Mouse (Mus musculus) MEL (cell line): ENCODE data around the gene Il10ra. TPM values are rescaled to one million over a fixed set of nuclear protein-coding genes. Genes with fewer than 3 reads are reported as not detected.
A peak's percentile ranks its signal among the peaks of the same experiment; 100 is the strongest.

Experiments used
- DNase-seq: peaks from one replicate; pipeline ENCODE4 v3.0.0; 2011; ENCODE audit warnings: low read depth, low spot score
- H3K27ac ChIP-seq: 2 replicates; pipeline ENCODE4 v1.5.1; 2012; ENCODE audit warnings: low read depth, mild to moderate bottlenecking, control low read depth, low read length, moderate library complexity; ENCODE audit not compliant: control insufficient read depth
- H3K27me3 ChIP-seq, 2 experiments: fragments of 150-350 bp in 1 of 2; sonication (generic) in 1 of 2; 2 replicates each; pipeline ENCODE4 v1.6.1; 2012; ENCODE audit warnings: low read length in 2 of 2, mild to moderate bottlenecking in 2 of 2, improper control_type of control experiment in 1 of 2, moderate library complexity in 1 of 2; ENCODE audit not compliant: insufficient read depth in 2 of 2, control insufficient read depth in 1 of 2
- H3K36me3 ChIP-seq, 2 experiments: 2 replicates each; pipeline ENCODE4 v1.6.1; 2012 to 2014; ENCODE audit warnings: low read length in 2 of 2, improper control_type of control experiment in 1 of 2, inconsistent platforms in 1 of 2, mild to moderate bottlenecking in 1 of 2; ENCODE audit not compliant: insufficient read depth in 2 of 2, control insufficient read depth in 1 of 2
- H3K4me1 ChIP-seq, 2 experiments: fragments of 150-350 bp in 1 of 2; sonication (generic) in 1 of 2; 2 replicates each; pipeline ENCODE4 v1.6.1; 2012; ENCODE audit warnings: low read length in 2 of 2, improper control_type of control experiment in 1 of 2, mild to moderate bottlenecking in 1 of 2; ENCODE audit not compliant: insufficient read depth in 2 of 2, control insufficient read depth in 1 of 2
- H3K4me3 ChIP-seq, 2 experiments: fragments of 150-350 bp in 1 of 2; sonication (generic) in 1 of 2; 2 replicates each; pipeline ENCODE4 v1.5.1; 2012; ENCODE audit warnings: low read depth in 2 of 2, low read length in 2 of 2, mild to moderate bottlenecking in 2 of 2, moderate library complexity in 2 of 2, control low read depth in 1 of 2, improper control_type of control experiment in 1 of 2; ENCODE audit not compliant: control insufficient read depth in 1 of 2, insufficient read depth in 1 of 2
- H3K79me2 ChIP-seq: 2 replicates; pipeline ENCODE4 v1.6.1; 2012; ENCODE audit warnings: mild to moderate bottlenecking, low read length, moderate library complexity; ENCODE audit not compliant: control insufficient read depth, poor library complexity, insufficient read depth
- H3K9ac ChIP-seq: 2 replicates; pipeline ENCODE4 v1.6.1; 2012; ENCODE audit warnings: low read depth, mild to moderate bottlenecking, control low read depth, low read length, moderate library complexity; ENCODE audit not compliant: control insufficient read depth, poor library complexity, severe bottlenecking
- H3K9me3 ChIP-seq: fragments of 150-350 bp; sonication (generic); replicated peaks from 2 replicates; pipeline ENCODE4 v1.6.1; 2012; ENCODE audit warnings: mild to moderate bottlenecking, low read length, improper control_type of control experiment, moderate library complexity; ENCODE audit not compliant: insufficient read depth
- CHD1 ChIP-seq: IDR thresholded peaks from 2 replicates; pipeline ENCODE4 v1.6.1; 2012; ENCODE audit warnings: low read depth, mild to moderate bottlenecking, inconsistent platforms, low read length, improper control_type of control experiment
- CHD2 ChIP-seq: IDR thresholded peaks from 2 replicates; pipeline ENCODE4 v1.6.1; 2011; ENCODE audit warnings: low read length, improper control_type of control experiment
- CTCF ChIP-seq, 3 experiments: IDR thresholded peaks in 2 of 3; conservative IDR thresholded peaks in 1 of 3; 2 replicates each; pipeline ENCODE4 v1.5.1; 2011 to 2012; ENCODE audit warnings: low read length in 3 of 3, low read depth in 2 of 3, mild to moderate bottlenecking in 2 of 3, improper control_type of control experiment in 1 of 3, inconsistent platforms in 1 of 3, mixed read lengths in 1 of 3, moderate library complexity in 1 of 3; ENCODE audit not compliant: control insufficient read depth in 1 of 3, insufficient read depth in 1 of 3, poor library complexity in 1 of 3, severe bottlenecking in 1 of 3
- E2F4 ChIP-seq: IDR thresholded peaks from 2 replicates; pipeline ENCODE4 v1.6.1; 2011; ENCODE audit warnings: low read depth, low read length, improper control_type of control experiment, borderline replicate concordance
- ELF1 ChIP-seq: IDR thresholded peaks from 2 replicates; pipeline ENCODE4 v1.6.1; 2014; ENCODE audit warnings: low read depth, mild to moderate bottlenecking, inconsistent platforms, low read length, improper control_type of control experiment, moderate library complexity
- EP300 ChIP-seq, 2 experiments: IDR thresholded peaks; 2 replicates each; pipeline ENCODE4 v1.6.1; 2011; ENCODE audit warnings: improper control_type of control experiment in 2 of 2, low read length in 2 of 2, low read depth in 1 of 2, mild to moderate bottlenecking in 1 of 2
- ETS1 ChIP-seq: IDR thresholded peaks from 2 replicates; pipeline ENCODE4 v1.6.1; 2012; ENCODE audit warnings: low read depth, mild to moderate bottlenecking, inconsistent platforms, low read length, improper control_type of control experiment, moderate library complexity
- GATA1 ChIP-seq: IDR thresholded peaks from 2 replicates; pipeline ENCODE4 v1.6.1; 2011; ENCODE audit warnings: low read depth, low read length, improper control_type of control experiment
- HCFC1 ChIP-seq: IDR thresholded peaks from 2 replicates; pipeline ENCODE4 v1.6.1; 2012; ENCODE audit warnings: low read depth, mild to moderate bottlenecking, inconsistent platforms, low read length, improper control_type of control experiment, moderate library complexity
- JUND ChIP-seq: IDR thresholded peaks from 2 replicates; pipeline ENCODE4 v1.6.1; 2011; ENCODE audit warnings: low read depth, mild to moderate bottlenecking, improper control_type of control experiment, low read length
- KAT2A ChIP-seq: conservative IDR thresholded peaks from 2 replicates; pipeline ENCODE4 v1.6.1; 2012; ENCODE audit warnings: low read depth, low read length, improper control_type of control experiment, inconsistent platforms
- MAFK ChIP-seq: IDR thresholded peaks from 2 replicates; pipeline ENCODE4 v1.6.1; 2011; ENCODE audit warnings: low read depth, mild to moderate bottlenecking, low read length, improper control_type of control experiment, borderline replicate concordance
- MAZ ChIP-seq: IDR thresholded peaks from 2 replicates; pipeline ENCODE4 v1.6.1; 2012; ENCODE audit warnings: low read depth, mild to moderate bottlenecking, inconsistent platforms, low read length, improper control_type of control experiment
- MEF2A ChIP-seq: IDR thresholded peaks from 2 replicates; pipeline ENCODE4 v1.6.1; 2014; ENCODE audit warnings: low read depth, mild to moderate bottlenecking, inconsistent platforms, low read length, improper control_type of control experiment; ENCODE audit not compliant: poor library complexity, insufficient replicate concordance, severe bottlenecking; ENCODE audit errors: extremely low read depth
- MXI1 ChIP-seq: IDR thresholded peaks from 2 replicates; pipeline ENCODE4 v1.6.1; 2011; ENCODE audit warnings: mild to moderate bottlenecking, low read depth, low read length, improper control_type of control experiment
- MYB ChIP-seq: IDR thresholded peaks from 2 replicates; pipeline ENCODE4 v1.6.1; 2011; ENCODE audit warnings: mild to moderate bottlenecking, low read depth, low read length, improper control_type of control experiment
- MYC ChIP-seq: IDR thresholded peaks from 2 replicates; pipeline ENCODE4 v1.6.1; 2011; ENCODE audit warnings: low read depth, mild to moderate bottlenecking, low read length, improper control_type of control experiment, moderate library complexity
- NRF1 ChIP-seq: IDR thresholded peaks from 2 replicates; pipeline ENCODE4 v1.6.1; 2014; ENCODE audit warnings: low read depth, mild to moderate bottlenecking, inconsistent platforms, low read length, improper control_type of control experiment, moderate library complexity; ENCODE audit not compliant: poor library complexity, insufficient read depth, severe bottlenecking
- POLR2AphosphoS5 ChIP-seq: IDR thresholded peaks from 2 replicates; pipeline ENCODE4 v1.6.1; 2012; ENCODE audit warnings: low read depth, borderline replicate concordance, mild to moderate bottlenecking, inconsistent platforms, low read length, moderate library complexity, mixed read lengths
- RAD21 ChIP-seq: IDR thresholded peaks from 2 replicates; pipeline ENCODE4 v1.6.1; 2011; ENCODE audit warnings: mild to moderate bottlenecking, low read depth, low read length, improper control_type of control experiment
- SIN3A ChIP-seq: IDR thresholded peaks from 2 replicates; pipeline ENCODE4 v1.6.1; 2012; ENCODE audit warnings: low read length, improper control_type of control experiment, inconsistent platforms
- SMC3 ChIP-seq: IDR thresholded peaks from 2 replicates; pipeline ENCODE4 v1.6.1; 2011; ENCODE audit warnings: low read depth, low read length, improper control_type of control experiment
- TAL1 ChIP-seq: IDR thresholded peaks from 2 replicates; pipeline ENCODE4 v1.6.1; 2012; ENCODE audit warnings: mild to moderate bottlenecking, inconsistent platforms, low read length, moderate library complexity, mixed read lengths
- TBP ChIP-seq: IDR thresholded peaks from 2 replicates; pipeline ENCODE4 v1.8.0; 2011; ENCODE audit warnings: low read depth, low read length, improper control_type of control experiment
- UBTF ChIP-seq: IDR thresholded peaks from 2 replicates; pipeline ENCODE4 v1.6.1; 2012; ENCODE audit warnings: low read depth, mild to moderate bottlenecking, inconsistent platforms, low read length, improper control_type of control experiment, moderate library complexity, borderline replicate concordance; ENCODE audit not compliant: insufficient read depth
- USF1 ChIP-seq: IDR thresholded peaks from 2 replicates; pipeline ENCODE4 v1.6.1; 2014; ENCODE audit warnings: low read depth, mild to moderate bottlenecking, inconsistent platforms, low read length, improper control_type of control experiment, moderate library complexity
- USF2 ChIP-seq, 2 experiments: IDR thresholded peaks; 2 replicates each; pipeline ENCODE4 v1.6.1; 2011 to 2012; ENCODE audit warnings: improper control_type of control experiment in 2 of 2, low read length in 2 of 2, borderline replicate concordance in 1 of 2, inconsistent platforms in 1 of 2, low read depth in 1 of 2, mild to moderate bottlenecking in 1 of 2; ENCODE audit not compliant: insufficient read depth in 1 of 2
- ZC3H11A ChIP-seq: IDR thresholded peaks from 2 replicates; pipeline ENCODE4 v1.6.1; 2012; ENCODE audit warnings: low read depth, mild to moderate bottlenecking, inconsistent platforms, low read length, improper control_type of control experiment
- ZMIZ1 ChIP-seq: IDR thresholded peaks from 2 replicates; pipeline ENCODE4 v1.6.1; 2012; ENCODE audit warnings: low read depth, mild to moderate bottlenecking, inconsistent platforms, low read length, improper control_type of control experiment, moderate library complexity
- ZNF384 ChIP-seq: IDR thresholded peaks from 2 replicates; pipeline ENCODE4 v1.6.1; 2012; ENCODE audit warnings: low read depth, mild to moderate bottlenecking, inconsistent platforms, low read length, improper control_type of control experiment
- polyA plus RNA-seq, 2 experiments: library from polyadenylated mRNA; stranded (reverse) in 1 of 2; unstranded in 1 of 2; fragments of >175 nt in 1 of 2; fragments of >200 nt in 1 of 2; gene quantifications; 2 replicates each; pipeline versions ENCODE4 v1.2.1 to v1.2.4; 2012; ENCODE audit warnings: low replicate concordance in 2 of 2, low read depth in 1 of 2; ENCODE audit not compliant: insufficient read length in 2 of 2, insufficient read depth in 1 of 2, missing spikeins in 1 of 2
- total RNA-seq: library from RNA; depleted of rRNA; stranded (reverse); fragments of 300-350 nt; gene quantifications from 2 replicates; pipeline ENCODE4 v1.2.3, GENCODE M21; 2012

The Il10ra gene
- total and polyA plus RNA-seq, 3 experiments, result not detected

DNA sequence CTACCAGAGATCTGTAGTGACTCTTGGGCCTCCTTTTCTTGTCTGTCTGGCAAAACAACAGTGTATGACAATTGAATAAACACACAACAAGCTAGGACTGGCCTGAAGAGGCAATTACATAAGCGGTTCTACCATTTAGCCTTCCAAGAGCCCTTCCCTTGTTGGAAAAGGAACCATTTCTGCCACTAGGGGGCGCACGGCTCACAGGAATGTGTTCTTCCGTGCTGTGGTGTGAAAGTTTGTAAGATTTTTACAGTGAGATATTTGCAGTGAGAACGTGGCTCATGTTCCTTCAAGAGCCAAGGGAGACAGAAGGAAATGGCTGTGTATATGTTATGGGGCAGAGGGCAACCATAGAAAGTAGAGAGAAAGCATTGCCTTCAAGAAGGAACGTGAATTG is 47.4 kb downstream of the Il10ra start:
- H3K27me3 ChIP-seq, result no peaks in the 10 kb centered on the region
- peak; percentile 90 for DNase-seq
- H3K27ac ChIP-seq, result no peak overlapping the region
- H3K9me3 ChIP-seq, result no peaks in the 10 kb centered on the region
- no peaks in the 10 kb centered on the region for H3K79me2 ChIP-seq
- no peak overlapping the region for H3K9ac ChIP-seq
- H3K4me3 ChIP-seq, result no peak overlapping the region
- TF ChIP-seq ETS1 (no peak), CTCF (IDR thresholded peaks at IDR 0.05 in 2 of 3, conservative IDR thresholded peaks at IDR 0.05 in 1 of 3; ENCODE audit: control insufficient read depth in 1 of 3, insufficient read depth in 1 of 3, low read depth in 2 of 3, low read length in 3 of 3, poor library complexity in 1 of 3, severe bottlenecking in 1 of 3) (peak; percentile 65 to 84 (median 68)), MYC (0 out of 2 replicates have a peak, but pooled peaks have one; percentile 59), ZNF384 (no peak), MXI1 (no peak), POLR2AphosphoS5 (no peak), HCFC1 (0 out of 2 replicates have a peak, but pooled peaks have one; percentile 27), SMC3 (peak; percentile 82), ELF1 (no peak), MAFK (no peak), MAZ (no peak), CHD1 (no peak), KAT2A (no peak), USF2 (IDR thresholded peaks at IDR 0.05; ENCODE audit: borderline replicate concordance in 1 of 2, insufficient read depth in 1 of 2, low read depth in 1 of 2, low read length in 2 of 2) (no peak), TBP (no peak), ZC3H11A (peak; percentile 78), ZMIZ1 (no peak), RAD21 (peak; percentile 85), USF1 (no peak), EP300 (IDR thresholded peaks at IDR 0.05; ENCODE audit: low read depth in 1 of 2, low read length in 2 of 2) (no peak)
- H3K4me1 ChIP-seq, result peaks cover 0 to 11% of the 10 kb centered on the region in 2 experiments; a peak in 3 of 4 replicates
- peaks cover 0 to 3% of the 10 kb centered on the region in 2 experiments; a peak in 1 of 4 replicates for H3K36me3 ChIP-seq

DNA sequence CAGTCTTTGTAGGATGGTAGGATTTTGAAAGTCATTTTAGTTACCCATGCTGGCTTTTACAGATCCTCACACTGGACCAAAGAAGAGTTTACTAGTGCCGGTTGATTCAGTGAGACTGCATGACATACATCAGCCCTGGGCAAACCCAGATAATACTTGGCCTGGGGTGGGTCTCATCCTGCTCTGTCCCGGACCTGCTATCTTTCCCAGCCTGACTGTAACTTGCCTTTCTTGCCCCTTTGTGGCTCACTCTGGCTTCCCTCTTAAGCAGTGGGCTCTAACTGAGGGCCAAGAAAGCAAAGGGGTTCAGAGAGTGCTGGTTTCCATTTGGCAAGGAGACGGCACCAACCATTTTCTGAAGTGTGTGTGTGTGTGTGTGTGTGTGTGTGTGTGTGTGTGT is 49.3 kb downstream of the Il10ra start:
- Histone ChIP-seq H3K36me3 (peaks cover 0 to 3% of the 10 kb centered on the region in 2 experiments; a peak in 1 of 4 replicates), H3K27me3 (no peaks in the 10 kb centered on the region), H3K79me2 (no peaks in the 10 kb centered on the region), H3K4me1 (peaks cover 0 to 11% of the 10 kb centered on the region in 2 experiments; a peak in 3 of 4 replicates), H3K27ac (no peak overlapping the region), H3K4me3 (no peak overlapping the region), H3K9ac (no peak overlapping the region), H3K9me3 (no peaks in the 10 kb centered on the region)
- peak; percentile 58 for DNase-seq
- TF ChIP-seq KAT2A (no peak), CHD1 (no peak), NRF1 (no peak), MEF2A (no peak), MYB (peak; percentile 24; the same call in 1 of the 2 replicates), E2F4 (no peak), ZC3H11A (no peak), GATA1 (peak; percentile 45), CTCF (IDR thresholded peaks at IDR 0.05 in 2 of 3, conservative IDR thresholded peaks at IDR 0.05 in 1 of 3; ENCODE audit: control insufficient read depth in 1 of 3, insufficient read depth in 1 of 3, low read depth in 2 of 3, low read length in 3 of 3, poor library complexity in 1 of 3, severe bottlenecking in 1 of 3) (no peak), SIN3A (no peak), MAZ (no peak), JUND (no peak), UBTF (no peak), TAL1 (no peak), CHD2 (no peak), ELF1 (no peak), HCFC1 (no peak), RAD21 (no peak), MYC (no peak)
